Mouse (Mus musculus) G1E (cell line): ENCODE data around the gene Ctcfl. TPM values are rescaled to one million over a fixed set of nuclear protein-coding genes. Genes with fewer than 3 reads are reported as not detected.
"Not testable (repeated sequence)": the region's sequence is repeated elsewhere in the genome, so short reads cannot be mapped to it uniquely, and the experiment has no call there.

Experiments used
- ATAC-seq: 2 replicates; pipeline ENCODE4 v1.8.0; 2016; ENCODE audit warnings: mild to moderate bottlenecking; ENCODE audit not compliant: insufficient number of reproducible peaks, poor library complexity, low FRiP score, severe bottlenecking; ENCODE audit errors: extremely low read depth
- DNase-seq: peaks from one replicate; pipeline ENCODE4 v3.0.0; 2012; ENCODE audit warnings: low spot score
- H3K27me3 ChIP-seq: 2 replicates; pipeline ENCODE4 v1.6.1; 2012; ENCODE audit warnings: mild to moderate bottlenecking, low read length, inconsistent platforms; ENCODE audit not compliant: insufficient read depth
- H3K36me3 ChIP-seq: replicated peaks from 2 replicates; pipeline ENCODE3; 2012; ENCODE audit warnings: mild to moderate bottlenecking, inconsistent platforms
- H3K4me1 ChIP-seq: 2 replicates; pipeline ENCODE4 v1.6.1; 2012; ENCODE audit warnings: low read depth, low read length, inconsistent platforms, mixed read lengths; ENCODE audit not compliant: insufficient read depth
- H3K4me3 ChIP-seq: 2 replicates; pipeline ENCODE4 v1.5.1; 2012; ENCODE audit warnings: low read depth, mild to moderate bottlenecking, inconsistent platforms, low read length, moderate library complexity, mixed read lengths
- H3K9me3 ChIP-seq: replicated peaks from 2 replicates; pipeline ENCODE4 v1.6.1; 2012; ENCODE audit warnings: inconsistent platforms
- CTCF ChIP-seq: IDR thresholded peaks from 2 replicates; pipeline ENCODE4 v1.5.1; 2012; ENCODE audit warnings: low read depth, low read length, inconsistent platforms, mixed read lengths
- GATA1 ChIP-seq: IDR thresholded peaks from 2 replicates; pipeline ENCODE4 v1.6.1; 2012; ENCODE audit warnings: borderline replicate concordance, low read length, inconsistent platforms, mixed read lengths
- GATA2 ChIP-seq: IDR thresholded peaks from 2 replicates; pipeline ENCODE4 v1.6.1; 2012; ENCODE audit warnings: low read depth, low read length, inconsistent platforms, borderline replicate concordance
- POLR2AphosphoS5 ChIP-seq: IDR thresholded peaks from 2 replicates; pipeline ENCODE4 v1.6.1; 2012; ENCODE audit warnings: low read depth, low read length, inconsistent platforms; ENCODE audit not compliant: insufficient replicate concordance
- TAL1 ChIP-seq: conservative IDR thresholded peaks from 2 replicates; pipeline ENCODE4 v1.6.1; 2012; ENCODE audit warnings: low read depth, low read length, inconsistent platforms, mixed read lengths
- polyA plus RNA-seq: library from polyadenylated mRNA; stranded (reverse); fragments of >175 nt; gene quantifications from 2 replicates; pipeline ENCODE4 v1.2.3, GENCODE M21; 2012
- total RNA-seq, 2 experiments: library from RNA; stranded (forward) in 1 of 2; stranded (reverse) in 1 of 2; fragments of 200-1000 nt in 1 of 2; fragments of >200 nt in 1 of 2; fragmentation: Nextera tagmentation in 1 of 2; gene quantifications; 2 replicates each; pipeline ENCODE4 v1.2.3; 2014 to 2017

The Ctcfl gene
- total and polyA plus RNA-seq, 3 experiments: not detected

DNA sequence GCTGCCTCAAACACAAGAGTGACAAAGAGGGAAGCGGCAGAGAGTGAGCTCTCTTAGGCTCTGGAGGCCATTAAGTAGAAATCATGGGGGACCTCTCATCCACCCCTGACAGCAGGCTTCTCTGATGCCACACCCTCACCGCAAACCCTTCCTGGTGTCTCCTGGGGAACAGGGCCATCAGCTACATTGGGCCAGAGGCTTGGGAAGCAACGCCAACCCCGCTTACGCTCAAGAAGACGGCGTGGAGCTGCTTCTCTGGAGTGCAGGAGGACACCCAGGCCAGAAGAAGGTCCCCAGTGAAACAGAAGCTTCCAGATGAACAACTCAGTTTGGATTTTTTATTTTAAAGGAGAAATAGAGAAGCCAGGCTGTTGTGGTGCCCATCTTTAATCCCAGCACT is 9.8 kb downstream of the Ctcfl start:
- H3K36me3 ChIP-seq: no peaks in the 10 kb centered on the region
- DNase-seq (no peak), ATAC-seq (no peak)
- peaks cover 71% of the 10 kb centered on the region for H3K9me3 ChIP-seq
- TF ChIP-seq TAL1 (no peak), CTCF (no peak)
- H3K27me3 ChIP-seq: no peaks in the 10 kb centered on the region
- H3K4me3 ChIP-seq: no peak overlapping the region
- no peaks in the 10 kb centered on the region for H3K4me1 ChIP-seq

DNA sequence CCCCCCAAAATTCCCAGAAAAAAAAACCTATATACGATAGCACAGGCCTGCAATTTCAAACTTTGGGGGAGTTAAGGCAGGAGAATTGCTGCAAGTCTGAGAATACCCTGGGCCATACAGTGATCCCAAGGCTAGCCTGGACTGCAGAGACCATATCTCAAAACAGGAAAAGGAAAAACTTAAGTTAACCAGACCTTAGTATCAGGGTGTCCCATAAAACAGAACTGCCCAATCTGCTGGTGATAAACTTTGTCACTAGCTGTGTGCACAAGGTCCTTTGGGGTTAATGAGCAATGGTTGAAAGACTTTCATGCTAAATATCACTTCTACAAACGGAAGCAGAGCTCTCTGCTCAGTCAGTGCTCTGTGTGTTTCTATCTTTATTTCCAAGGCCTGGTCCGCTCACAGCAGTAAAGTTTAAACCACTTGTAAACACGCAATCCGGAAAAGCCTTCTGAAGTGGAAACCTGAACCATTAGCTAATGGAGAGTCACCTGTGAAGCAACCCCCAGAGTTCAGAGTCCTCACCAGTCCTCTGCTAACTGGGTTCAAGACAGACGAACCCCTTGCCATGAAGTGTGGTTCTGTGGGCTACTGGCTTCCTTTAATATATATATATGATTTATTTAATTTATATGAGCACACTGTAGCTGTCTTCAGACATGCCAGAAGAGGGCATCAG is 10.7 kb downstream of the Ctcfl start:
- DNase-seq (no peak), ATAC-seq (no peak)
- H3K4me3 ChIP-seq: no peak overlapping the region
- H3K36me3 ChIP-seq: no peaks in the 10 kb centered on the region
- TF ChIP-seq CTCF (no peak), POLR2AphosphoS5 (no peak), GATA1 (no peak), GATA2 (no peak), TAL1 (no peak)
- no peaks in the 10 kb centered on the region for H3K4me1 ChIP-seq
- peaks cover 68% of the 10 kb centered on the region for H3K9me3 ChIP-seq
- H3K27me3 ChIP-seq: no peaks in the 10 kb centered on the region

DNA sequence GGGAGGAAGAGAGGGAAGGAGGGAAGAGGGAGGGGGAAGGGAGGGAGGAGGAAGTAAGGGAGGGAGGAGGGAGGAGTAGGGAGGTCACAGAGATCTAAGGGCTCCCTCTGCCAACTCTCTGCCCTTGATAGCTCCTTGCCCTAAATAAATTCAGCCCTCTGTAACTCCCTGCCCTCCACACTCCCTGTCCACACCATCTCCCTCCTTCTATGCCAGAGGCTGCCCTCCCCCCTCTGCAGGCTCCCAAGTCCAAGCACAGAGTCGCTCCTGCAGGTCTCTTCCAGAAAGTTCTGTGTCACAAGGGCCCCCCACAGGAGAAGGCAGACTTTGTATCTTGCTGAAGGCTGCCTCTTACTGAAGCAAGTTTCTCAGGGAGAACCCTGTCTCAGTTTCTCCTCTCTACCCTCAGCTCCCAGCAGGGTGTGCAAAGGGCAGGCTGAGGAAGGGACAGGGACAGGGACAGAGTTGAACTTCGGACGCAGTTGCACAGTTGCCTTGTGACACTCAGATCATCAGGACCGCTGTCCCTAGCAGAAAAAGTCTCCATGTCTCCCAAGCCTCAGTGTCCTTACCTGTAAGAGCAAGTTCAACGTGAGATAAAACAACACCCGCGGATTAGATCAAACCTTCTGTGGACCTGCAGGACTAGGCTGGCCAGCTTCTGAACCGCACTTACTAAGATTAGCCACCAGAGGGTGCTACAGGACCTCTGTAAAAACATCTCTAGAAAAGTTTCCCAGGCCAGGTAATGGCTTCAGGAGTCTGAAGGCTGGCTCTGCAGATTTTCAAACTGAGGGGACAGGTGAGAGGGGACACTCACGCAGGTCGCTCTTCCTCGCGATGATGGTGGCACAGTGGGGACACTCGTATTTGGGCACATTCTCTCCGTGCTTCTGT is 12.2 kb downstream of the Ctcfl start:
- no peaks in the 10 kb centered on the region for H3K4me1 ChIP-seq
- TF ChIP-seq POLR2AphosphoS5: no peak
- TF ChIP-seq CTCF: no peak
- TF ChIP-seq GATA2: no peak
- no peak for TF ChIP-seq GATA1
- no peak for TF ChIP-seq TAL1
- DNase-seq: no peak
- no peaks in the 10 kb centered on the region for H3K36me3 ChIP-seq
- H3K27me3 ChIP-seq: no peaks in the 10 kb centered on the region
- H3K4me3 ChIP-seq: no peak overlapping the region
- ATAC-seq: no peak
- peaks cover 64% of the 10 kb centered on the region for H3K9me3 ChIP-seq

DNA sequence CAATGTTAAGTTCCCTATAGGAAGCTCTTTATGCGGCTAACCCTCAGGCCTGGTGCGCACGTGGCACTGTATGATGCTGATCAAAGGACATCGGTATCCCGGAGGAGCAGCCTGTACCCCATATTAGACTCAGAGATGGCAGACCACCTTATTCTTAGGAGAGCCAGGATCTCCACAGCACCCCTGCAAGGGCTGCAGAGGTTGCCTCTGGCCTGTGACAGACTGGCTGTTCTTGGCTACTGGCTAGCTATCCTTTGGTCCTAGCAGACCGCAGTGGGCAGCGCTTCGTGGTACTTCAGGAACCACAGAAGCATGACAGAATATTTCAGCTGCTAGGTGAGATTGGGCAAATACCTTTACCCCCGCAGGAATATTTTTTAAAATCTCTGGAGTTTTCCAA is 12.9 kb downstream of the Ctcfl start:
- no peak for DNase-seq
- TF ChIP-seq TAL1 (no peak), CTCF (no peak), GATA2 (no peak), POLR2AphosphoS5 (no peak), GATA1 (no peak)
- ATAC-seq: no peak
- H3K27me3 ChIP-seq: no peaks in the 10 kb centered on the region
- peaks cover 63% of the 10 kb centered on the region for H3K9me3 ChIP-seq
- no peaks in the 10 kb centered on the region for H3K36me3 ChIP-seq
- no peak overlapping the region for H3K4me3 ChIP-seq
- no peaks in the 10 kb centered on the region for H3K4me1 ChIP-seq

DNA sequence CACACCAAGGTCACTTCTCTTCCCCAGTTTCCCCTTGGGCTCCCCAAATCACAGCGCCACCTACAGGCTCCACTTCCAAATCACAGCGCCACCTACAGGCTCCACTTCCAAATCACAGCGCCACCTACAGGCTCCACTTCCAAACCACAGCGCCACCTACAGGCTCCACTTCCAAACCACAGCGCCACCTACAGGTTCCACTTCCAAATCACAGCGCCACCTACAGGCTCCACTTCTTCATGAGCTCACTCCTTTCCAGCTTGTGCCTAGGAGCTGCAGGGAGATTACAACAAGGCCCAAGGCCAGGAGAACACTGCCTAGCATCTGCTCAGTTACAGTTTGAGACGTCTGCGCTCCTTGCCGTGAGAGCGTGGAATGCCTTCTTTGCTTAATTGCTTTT is 22.0 kb downstream of the Ctcfl start:
- H3K27me3 ChIP-seq, ATAC-seq, H3K36me3 ChIP-seq, H3K4me3 ChIP-seq, H3K4me1 ChIP-seq, DNase-seq: not testable (repeated sequence)
- H3K9me3 ChIP-seq: peaks cover 30% of the 10 kb centered on the region

DNA sequence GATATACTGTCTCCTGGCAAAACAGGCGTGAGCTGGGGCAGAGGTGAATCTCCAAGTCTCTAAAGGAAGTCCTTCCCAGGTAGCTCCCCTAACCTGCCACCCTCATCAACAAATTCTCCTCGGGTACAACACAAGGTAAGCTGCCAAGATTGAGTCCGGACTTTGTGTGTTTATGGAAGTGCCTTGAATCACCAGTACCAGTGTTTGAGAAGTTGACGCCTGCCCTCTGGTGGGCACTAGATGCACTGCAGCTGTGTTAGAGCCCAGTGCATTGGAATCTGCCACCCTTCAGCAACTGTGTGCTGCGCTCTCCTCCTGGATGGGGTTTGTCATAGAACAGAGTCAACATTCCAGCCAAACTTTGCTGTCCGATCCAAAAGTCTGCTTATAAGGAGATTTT is 29.9 kb downstream of the Ctcfl start:
- TF ChIP-seq GATA2 (no peak), POLR2AphosphoS5 (no peak), GATA1 (no peak), TAL1 (no peak), CTCF (peak; percentile 98)
- no peaks in the 10 kb centered on the region for H3K27me3 ChIP-seq
- H3K4me1 ChIP-seq: no peaks in the 10 kb centered on the region
- no peak overlapping the region for H3K4me3 ChIP-seq
- DNase-seq (peak; percentile 56), ATAC-seq (peak; percentile 72)
- H3K9me3 ChIP-seq: no peaks in the 10 kb centered on the region
- no peaks in the 10 kb centered on the region for H3K36me3 ChIP-seq

DNA sequence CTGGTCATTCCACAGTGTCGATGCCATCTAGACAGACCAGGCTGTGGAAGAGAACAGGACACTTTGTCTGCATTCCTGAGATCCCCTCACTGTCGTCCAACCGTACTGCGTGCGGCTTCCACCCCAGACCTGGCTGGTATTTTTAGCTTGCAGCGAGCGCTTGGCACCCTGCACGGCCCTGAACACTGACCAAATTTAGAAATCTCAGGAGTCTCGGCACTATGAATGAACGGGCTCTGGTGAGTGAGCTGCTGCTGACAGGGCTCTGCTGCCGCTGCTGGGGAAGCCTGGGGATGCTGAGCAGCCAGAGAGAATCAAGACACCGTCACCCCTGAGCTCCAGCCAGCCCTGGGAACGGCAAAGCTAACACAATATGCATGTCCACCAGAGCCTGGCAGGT is 31.9 kb downstream of the Ctcfl start:
- no peaks in the 10 kb centered on the region for H3K9me3 ChIP-seq
- ATAC-seq: no peak
- no peak overlapping the region for H3K4me3 ChIP-seq
- H3K4me1 ChIP-seq: peaks cover 11% of the 10 kb centered on the region
- DNase-seq: no peak
- TF ChIP-seq GATA2 (no peak), CTCF (no peak), GATA1 (no peak), TAL1 (no peak), POLR2AphosphoS5 (no peak)
- H3K27me3 ChIP-seq: no peaks in the 10 kb centered on the region
- no peaks in the 10 kb centered on the region for H3K36me3 ChIP-seq
